Mouse (Mus musculus): ENCODE measurements around the gene Taf9b.
"Not testable (repeated sequence)": the region's sequence is repeated elsewhere in the genome, so short reads cannot be mapped to it uniquely, and the experiment has no call there.

The Taf9b gene

DNA sequence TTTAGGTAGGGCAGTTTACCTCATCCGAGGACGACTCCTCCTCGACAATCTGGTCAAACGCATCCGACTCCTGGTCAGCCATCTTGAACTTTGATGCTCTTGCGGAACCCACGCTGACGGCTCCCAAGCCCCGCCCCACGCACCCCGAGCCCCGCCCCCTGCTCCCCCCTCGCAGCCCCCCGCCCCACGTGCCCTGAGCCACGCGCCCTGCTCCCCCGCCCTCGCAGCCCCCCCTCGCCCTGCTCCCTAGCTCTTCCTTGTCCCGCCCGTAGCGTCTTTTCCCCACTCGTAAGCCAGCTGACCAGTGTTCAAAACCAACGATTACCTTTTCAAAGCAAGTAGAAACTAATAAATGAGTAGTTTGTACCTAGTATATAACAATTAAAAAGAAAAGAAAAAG lies at the start of gene Taf9b:
Gene Taf9b, minus strand, starts transcription at position 101 of the 400 bp plus-strand sequence.
- DNase-seq (ENCODE audit: low read depth): no peak

DNA sequence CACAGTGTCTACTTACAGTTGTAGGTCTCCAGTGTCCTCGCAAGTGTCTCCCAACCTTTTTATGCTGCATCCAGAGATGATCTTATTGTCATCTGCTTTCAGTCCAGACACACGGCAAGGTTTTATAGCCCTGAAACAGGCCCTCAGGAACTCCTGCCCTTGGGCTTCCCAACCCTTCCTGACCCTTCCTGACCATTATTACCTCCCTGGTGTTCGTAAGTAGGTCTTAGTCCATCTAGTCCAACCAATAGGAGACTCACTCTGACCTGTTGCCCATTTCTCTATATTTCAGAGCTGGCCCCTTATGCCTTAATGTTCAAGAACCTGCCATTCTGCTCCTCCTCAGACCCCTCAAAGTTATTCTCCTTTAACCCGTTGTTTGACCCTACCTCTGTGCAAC lies 34.3 kb upstream of the Taf9b start, which contains the start of gene Fnd3c2:
Gene Fnd3c2, minus strand, starts transcription at position 101 of the 400 bp plus-strand sequence.
- no peak for DNase-seq (ENCODE audit: low read depth)

DNA sequence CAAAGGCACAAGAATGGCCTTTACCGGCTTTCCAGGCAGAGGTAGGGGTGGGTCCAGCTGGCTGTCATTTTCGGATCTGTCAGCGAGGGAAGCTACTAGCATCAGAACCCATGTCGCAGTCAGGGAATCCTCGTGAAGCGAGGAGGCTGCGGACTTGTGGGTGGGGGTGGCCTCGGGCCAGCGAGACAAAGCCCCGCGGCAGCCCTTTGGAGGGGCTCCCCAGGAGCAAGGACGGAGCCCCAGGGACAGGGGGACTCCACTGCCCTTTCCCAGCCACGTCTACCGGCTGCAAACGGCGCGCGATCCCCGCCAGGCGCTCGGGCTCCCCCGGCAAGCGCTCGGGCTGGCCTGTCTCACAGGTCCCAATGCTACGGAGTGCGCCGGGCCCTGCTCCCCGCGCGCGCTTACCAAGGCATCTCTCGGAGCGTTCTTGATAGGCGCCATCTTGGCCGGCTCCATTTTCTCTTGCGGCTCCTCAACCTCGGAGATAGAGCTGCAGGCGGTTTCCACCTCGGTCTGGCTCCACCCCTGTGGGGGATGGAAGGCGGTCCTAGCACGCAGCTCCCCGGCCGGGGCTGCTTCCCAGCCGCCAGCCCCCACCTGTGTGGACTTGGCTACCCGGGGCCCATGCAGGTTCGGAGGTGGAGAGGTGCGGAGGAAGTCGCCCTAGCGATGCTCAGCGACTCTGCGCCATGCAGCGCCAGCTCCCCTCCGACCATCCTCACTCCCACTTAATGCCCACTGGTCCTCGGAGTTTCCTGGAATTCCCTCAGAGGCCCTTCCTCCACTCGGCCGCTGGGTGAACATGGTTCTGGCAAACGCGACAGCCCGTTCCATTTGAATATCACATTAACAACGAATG lies 1.6 kb downstream of the Taf9b start:
- DNase-seq (ENCODE audit: low read depth): peak; percentile 85

DNA sequence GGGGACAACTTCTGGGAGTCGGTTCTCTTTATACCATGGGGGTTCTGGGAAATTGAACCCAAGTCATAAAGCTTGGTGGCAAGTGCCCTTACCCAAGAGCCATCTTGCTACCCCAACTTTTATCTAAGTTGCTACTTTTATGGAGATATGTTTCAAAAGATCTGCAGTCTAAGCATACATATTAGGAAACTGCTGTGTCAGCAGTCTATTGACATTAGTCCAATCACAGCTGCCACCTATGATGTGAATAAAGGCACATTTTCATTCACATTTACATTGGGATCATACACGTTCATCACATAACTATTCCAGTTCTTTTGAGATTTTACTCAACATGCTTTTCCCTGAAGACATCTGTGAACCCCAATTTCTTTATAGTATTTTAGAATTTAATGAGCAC lies 11.9 kb downstream of the Taf9b start:
- no peak for DNase-seq (ENCODE audit: low read depth)

DNA sequence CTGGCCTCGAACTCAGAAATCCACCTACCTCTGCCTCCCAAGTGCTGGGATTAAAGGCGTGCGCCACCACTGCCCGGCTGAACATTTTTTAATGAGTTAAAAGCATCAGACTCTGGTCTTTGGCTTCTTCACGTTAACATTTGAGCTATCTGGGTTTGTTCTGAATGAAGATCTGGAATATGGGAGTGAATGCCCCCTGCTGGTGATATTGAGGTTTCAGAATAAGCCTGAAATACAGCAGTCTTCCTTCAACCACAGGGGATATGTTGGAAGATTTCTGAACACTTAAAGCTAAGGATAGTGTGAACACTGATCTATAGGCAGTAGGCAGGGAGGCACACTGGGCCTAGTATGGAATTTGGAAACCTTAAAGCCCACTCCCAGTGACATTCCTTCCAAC lies 22.1 kb downstream of the Taf9b start:
- DNase-seq (ENCODE audit: low read depth): peak; percentile 26

DNA sequence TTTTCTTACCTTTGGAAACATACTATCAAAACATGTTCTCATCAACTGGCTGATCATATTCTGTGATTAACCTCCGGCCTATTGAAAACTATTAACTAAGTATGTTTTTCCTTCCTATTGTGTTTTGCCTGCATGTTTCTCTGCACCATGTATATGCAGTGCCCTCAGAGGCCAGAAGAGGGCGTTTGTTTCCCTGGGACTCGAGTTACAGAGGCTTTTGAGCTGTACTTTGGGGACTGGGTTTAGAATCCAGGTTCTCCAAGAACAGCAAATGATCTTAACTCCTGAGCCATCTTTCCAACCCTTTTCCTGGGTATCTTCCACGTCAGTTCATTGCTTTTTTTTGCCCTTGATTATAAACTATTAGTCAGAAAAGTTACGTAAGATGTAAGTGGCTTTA lies 23.6 kb downstream of the Taf9b start:
- peak; percentile 31 for DNase-seq (ENCODE audit: low read depth)

DNA sequence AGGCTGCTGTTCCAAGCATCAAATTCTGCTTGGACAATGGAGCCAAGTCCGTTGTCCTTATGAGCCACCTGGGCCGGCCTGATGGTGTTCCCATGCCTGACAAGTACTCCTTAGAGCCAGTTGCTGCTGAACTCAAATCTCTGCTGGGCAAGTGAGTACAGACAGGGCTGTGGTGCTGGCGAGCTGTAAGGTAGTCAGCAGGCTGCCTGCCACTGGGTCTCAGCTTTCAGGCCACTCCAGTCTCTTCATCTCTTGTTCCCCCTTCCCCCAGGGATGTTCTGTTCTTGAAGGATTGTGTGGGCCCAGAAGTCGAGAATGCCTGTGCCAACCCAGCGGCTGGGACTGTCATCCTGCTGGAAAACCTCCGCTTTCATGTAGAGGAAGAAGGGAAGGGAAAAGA lies 26.6 kb downstream of the Taf9b start:
- not testable (repeated sequence) for DNase-seq (ENCODE audit: low read depth)

DNA sequence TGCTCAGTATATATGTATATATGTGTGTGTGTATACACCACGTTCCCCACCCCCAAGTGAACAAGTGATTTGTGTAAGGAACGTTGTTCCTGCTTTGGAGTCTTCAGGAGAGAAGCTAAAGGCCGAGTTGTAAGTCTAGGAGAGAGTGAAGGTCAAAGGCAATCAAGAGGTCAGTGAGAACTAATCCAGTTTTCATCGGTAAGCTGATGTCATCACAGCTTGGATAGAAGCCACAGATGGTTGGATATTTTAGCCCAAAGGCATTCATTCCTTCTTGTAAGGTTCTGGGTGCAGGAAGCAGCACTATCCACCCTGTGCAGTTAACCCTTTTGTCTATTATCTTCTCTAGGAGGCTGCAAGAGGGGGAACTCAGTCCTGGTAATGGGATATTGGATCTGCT lies 30.9 kb downstream of the Taf9b start:
- DNase-seq (ENCODE audit: low read depth): peak; percentile 28

DNA sequence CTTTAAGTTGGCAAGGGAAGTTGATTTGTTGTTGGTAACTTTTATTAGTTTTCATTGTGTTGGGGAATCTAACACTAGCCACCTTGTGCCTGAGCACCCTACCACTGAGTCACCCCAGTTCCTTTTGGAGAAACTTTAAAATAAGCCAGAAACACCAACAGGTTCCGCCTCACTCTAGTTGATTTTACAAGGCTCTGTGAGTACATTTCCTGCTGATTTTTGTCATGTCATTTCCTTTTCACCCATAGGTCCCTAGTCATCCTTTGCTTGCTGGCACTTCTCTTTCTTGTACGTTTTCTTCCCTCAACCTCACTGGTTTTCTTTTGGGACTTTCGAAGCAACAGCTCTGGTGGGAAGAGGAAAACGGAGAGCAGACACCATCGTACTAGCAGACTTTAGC lies 31.6 kb downstream of the Taf9b start:
- no peak for DNase-seq (ENCODE audit: low read depth)

DNA sequence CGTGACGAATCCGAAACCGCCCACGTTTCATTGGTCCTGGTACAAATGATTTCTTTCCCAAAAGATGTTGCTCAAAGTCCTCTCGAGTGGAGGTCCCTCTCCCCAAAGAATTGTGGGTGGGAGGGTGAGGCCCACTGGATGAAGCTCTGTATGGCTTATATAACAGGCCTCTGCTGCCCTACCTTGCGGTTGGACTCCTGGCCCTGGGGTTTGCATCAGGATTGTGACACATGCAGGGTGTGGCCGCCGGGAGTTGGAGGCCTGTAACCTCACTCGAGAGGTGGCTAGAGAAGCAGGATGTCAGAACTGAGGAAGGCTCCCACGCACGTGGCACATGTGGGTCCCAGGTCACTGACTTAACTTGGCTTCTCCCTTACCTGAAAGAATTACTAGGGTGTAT lies 33.2 kb downstream of the Taf9b start:
- DNase-seq (ENCODE audit: low read depth): peak; percentile 38

DNA sequence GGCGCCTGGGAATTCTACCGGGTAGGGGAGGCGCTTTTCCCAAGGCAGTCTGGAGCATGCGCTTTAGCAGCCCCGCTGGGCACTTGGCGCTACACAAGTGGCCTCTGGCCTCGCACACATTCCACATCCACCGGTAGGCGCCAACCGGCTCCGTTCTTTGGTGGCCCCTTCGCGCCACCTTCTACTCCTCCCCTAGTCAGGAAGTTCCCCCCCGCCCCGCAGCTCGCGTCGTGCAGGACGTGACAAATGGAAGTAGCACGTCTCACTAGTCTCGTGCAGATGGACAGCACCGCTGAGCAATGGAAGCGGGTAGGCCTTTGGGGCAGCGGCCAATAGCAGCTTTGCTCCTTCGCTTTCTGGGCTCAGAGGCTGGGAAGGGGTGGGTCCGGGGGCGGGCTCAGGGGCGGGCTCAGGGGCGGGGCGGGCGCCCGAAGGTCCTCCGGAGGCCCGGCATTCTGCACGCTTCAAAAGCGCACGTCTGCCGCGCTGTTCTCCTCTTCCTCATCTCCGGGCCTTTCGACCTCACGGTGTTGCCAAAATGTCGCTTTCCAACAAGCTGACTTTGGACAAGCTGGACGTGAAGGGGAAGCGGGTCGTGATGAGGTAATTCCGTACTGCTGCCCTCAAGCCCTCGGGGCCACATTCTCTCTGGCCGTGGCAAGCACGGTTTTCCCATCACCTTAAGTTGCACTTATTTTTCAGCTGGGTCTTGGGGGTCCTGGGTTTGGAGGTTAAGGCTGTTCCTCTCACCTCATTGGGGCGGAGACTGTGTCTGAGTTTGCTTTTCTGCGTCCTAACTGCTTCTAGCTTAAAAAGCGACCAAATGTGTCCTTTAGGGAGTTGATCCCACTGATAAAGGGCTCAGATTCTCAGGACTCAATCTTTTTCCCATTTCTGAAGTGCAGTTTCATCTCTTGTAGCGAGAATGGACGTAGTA lies 34.0 kb downstream of the Taf9b start, which contains the start of gene Pgk1:
Gene Pgk1, plus strand, starts transcription at position 388 of the 937 bp plus-strand sequence.
- DNase-seq (ENCODE audit: low read depth): peak; percentile 94

DNA sequence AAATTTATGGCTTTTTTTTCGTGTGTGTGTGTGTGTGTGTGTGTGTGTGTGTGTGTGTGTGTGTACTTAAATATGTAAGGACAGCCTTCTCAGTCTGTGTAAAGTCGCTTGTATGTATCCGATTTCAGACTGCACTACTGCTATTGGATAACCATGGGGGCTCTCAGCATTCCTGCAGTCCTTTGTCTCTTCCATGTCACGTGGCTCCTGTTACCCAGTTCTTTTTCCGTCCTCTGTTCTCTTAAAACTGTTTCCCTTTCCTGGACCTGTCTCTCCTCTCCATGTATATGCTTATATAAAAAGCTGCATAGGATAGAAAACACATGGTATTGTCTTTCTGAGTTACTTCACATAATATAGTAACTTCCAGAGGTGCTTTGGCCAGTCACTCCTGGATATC lies 35.3 kb downstream of the Taf9b start:
- peak; percentile 51 for DNase-seq (ENCODE audit: low read depth)

DNA sequence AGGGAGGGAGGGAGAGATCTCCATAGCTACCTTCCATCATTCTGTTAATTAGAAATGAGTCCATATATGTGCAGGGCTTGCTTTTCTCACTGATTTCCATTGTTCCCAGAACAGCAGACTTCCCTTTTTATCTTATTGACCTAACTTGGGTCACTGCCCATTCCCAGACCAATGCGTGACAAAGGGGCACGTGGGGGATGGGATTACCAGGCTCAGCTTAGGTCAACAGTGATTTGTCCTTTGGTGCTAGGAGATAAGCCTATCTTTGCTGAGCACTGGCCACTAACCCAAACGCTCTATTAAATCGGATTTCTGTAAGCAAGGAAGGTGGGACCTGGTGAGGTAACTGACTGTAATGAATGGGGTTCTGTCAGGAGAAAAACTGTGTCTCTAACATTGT lies 36.7 kb downstream of the Taf9b start:
- no peak for DNase-seq (ENCODE audit: low read depth)

DNA sequence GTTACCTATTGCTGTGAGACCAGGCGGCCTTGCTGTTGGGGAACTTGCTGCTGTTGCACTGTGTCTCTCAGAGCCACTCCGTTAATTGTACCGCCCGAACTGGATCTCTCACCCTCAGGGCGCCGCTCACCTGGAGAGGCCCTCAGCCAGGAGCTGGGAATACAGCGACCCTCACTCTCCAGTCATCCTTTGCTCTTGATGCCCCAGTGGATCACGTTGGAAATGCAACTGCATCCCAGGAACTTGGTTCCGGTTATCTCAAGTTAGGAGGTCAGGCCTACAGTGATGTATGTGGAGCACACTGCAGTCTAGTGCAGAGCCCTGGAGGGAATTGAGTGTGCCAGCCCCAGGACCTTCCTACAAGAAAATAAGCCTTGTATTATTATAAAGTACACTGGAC lies 44.6 kb downstream of the Taf9b start:
- no peak for DNase-seq (ENCODE audit: low read depth)

DNA sequence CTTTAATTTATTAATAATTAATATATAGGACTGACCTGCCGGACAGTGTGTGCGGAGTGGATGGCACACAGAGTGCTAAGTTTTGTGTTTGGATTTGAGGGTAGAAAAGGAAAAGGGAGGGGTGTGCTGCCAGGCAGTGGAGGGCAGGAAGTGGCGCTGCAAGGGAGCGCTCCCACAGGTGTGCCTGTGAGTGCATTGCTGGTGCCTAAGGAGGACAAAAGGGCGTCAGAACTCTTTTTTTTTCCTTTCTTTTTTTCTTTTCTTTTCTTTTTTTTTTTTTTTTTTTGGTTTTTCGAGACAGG lies 49.2 kb downstream of the Taf9b start:
- DNase-seq (ENCODE audit: low read depth): no peak

DNA sequence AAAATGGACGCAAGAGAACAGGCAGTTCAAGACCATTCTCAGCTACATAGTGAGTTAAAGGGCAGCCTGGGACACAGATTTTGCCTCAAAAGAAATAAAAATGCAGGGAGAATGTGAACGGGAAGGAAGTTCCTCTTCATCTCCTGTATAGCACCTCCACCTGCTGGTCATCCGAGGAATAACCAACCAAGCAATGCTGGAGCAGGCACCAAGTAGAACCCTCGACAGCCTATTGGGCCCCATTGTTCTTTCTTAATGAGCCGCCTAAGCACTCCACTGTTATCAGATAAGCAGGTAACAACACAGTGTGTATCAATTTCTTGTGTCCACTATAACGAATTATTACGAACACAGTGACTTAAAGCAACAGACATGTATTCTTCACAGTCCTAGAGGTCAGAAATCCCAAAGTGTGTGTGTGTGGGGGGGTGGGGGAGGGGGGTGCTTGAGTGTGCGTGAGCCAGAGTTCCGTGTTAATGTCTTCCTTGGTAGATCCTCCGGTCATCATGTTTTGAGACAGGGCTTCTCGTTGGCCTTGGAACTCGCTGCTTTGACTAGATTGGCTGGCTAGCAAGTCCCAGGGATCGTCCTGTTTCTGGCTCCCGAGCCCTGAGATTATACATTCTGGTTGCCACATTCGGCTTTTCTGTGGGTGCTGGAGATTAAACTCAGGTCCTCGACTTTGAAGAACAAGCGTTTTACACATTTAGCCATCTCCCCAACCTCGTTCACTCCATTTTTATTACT lies 49.7 kb downstream of the Taf9b start:
- DNase-seq (ENCODE audit: low read depth): peak; percentile 87

DNA sequence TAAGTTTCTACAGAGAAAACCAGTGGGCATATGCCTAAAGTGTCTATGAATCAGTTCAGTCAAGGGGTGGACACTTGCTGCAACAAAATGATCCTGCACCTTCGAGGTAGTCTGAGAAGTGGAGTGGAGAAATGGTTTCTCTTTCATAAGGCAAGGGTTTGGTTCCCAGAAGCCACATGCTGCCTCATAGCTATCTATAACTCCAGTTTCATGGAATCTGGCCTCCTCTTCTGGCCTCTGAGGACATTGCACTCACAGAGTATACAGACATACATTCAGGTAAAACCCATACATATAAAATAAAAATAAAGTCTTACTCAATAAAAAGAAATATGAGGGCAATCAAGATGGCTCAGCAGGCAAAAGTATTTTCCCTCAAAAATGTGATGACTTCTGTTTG lies 55.9 kb downstream of the Taf9b start:
- DNase-seq (ENCODE audit: low read depth): peak; percentile 64

DNA sequence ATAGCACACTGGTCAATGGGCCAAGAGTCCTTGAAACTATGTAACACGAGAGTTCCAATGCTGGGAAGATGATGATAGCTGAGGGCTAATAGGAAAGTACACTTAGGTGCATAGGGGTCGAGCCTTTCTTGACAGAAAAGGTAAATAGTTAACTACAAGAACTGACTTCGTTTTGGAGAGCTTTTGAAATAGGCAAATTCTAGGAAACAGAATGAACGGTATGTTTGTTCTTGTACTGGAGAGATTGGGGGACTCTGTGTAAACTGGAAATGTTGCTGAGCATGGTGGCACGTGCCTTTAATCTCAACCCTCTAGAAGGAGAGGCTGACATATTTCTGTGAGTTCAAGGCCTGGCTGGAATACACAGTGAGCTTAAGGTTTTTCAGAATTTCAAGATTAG lies 56.4 kb downstream of the Taf9b start:
- DNase-seq (ENCODE audit: low read depth): no peak

DNA sequence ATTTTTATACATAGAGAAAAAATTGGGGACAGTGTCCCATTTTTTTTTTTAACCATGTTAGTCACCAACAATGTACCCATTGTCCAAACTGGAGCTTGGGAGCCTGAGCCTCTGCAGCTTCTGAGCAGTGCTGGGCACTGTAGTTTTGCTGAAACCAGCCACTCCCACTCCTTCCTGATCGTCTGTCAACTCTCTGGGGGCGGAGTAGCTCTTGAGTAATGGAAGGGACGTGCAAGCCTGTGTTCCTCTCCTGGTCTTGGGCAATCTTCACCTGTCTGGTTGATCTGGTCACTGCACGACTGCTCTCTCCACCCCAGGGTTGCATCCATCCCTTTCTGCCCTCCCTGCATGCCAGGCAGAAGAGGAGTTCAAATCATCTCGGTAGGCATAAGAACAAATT lies 57.0 kb downstream of the Taf9b start:
- peak; percentile 7 for DNase-seq (ENCODE audit: low read depth)
